Mouse (Mus musculus): Measurements from ENCODE around the gene Grm1.
"Not testable (repeated sequence)": the region's sequence is repeated elsewhere in the genome, so short reads cannot be mapped to it uniquely, and the experiment has no call there.

Grm1 gene

DNA sequence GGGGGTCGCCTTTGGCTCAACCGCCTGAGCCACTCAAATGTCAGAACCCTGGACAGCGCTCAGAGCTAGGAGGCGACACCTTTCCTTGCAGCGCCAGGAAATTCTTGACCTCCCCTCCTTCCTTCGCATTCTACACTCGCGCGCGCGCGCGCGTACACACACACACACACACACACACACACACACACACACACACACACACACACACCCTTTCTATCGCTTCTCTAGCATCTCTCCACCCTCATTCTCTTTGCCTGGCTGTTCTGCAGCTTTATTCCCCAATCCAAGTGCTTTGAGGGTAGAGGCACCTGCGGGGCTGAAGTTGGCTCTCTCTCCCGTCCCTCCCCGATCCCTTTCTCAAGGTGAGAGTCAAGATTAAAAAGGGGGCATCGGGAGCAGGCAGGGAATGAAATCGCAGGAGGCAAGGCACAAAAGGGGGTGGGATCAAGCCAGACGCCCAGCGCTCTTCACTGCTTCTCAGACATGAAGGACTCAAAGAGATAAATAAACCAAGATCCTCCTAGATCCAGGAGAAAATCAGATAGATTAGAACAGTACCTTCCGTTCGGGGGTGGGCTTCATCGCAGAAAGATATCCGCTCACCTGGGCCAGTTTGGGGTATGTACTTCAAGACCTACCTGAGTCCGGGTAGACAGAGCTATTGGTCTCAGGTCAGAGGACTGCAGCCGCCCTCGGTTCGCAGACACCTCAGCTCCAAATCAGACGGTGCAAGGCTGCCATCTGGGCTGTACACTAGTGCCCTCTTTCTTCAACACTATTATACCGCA, at the start of gene Grm1:
Gene Grm1, minus strand, starts transcription at position 746 of the 788 bp plus-strand sequence.
- CTCF ChIA-PET: no interaction called here

DNA sequence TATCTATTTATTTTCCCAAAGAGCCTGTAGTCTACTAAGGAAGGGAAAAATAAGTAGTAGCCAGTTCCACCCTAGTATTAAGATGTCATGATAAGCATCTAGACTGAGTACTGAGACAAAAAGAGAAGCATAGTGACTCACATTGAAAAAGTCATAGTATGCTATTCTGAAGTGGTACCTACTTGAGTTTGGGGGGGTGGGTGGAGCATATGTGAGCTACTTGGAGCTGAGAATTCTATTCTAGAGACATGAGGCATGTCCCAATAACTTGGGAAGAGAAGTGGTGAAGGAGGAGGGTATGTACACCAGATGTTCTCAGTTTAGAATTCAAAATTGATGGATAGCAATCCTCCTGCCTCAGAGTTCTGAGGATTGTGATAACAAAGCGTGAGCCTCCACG, 39.6 kb upstream of the Grm1 start:
- CTCF ChIA-PET: no interaction called here

DNA sequence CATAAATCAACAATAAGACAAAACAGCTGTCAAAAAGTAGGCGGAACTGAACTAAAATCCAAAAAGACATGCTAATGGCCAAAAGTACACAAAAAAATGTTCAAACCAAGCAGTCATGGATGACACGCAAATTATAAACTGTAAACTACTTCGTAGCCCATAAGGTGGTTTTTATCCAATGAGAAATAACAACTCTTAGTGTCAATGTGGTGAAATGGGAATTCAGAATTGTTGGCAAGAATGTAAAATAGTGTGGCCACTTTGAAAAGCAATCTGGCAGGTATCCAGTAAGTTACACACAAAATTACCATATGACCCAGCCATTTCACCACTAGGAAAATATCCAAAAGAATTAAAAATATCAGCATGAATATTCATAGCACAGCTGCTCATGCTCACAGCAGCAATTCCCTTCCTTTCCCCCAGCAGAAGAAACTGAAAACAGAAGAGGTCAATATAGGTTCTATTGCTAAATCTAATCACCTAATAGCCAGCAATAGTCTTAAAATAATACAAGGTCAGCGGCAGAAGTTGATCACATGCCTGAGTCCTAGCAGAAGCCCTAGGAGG, 16.4 kb upstream of the Grm1 start:
- CTCF ChIA-PET: no interaction called here

DNA sequence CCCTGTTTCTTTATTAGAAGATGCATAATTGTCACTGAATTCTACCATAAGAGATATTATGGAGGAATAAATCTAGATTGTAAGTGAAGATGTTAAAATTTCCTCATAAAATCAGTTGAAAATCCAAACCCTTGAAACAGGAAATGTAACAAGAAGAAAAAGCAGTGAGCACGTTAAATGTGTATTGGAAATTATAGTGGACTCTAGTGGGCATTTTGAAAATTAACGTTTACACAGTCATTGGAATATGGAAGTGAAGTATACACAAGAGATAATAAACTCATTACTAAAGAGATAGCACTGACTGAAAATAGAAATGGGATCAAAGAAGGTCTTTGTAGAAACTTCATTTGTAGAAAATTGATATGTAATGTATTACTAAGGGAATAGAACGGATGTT, 4.2 kb upstream of the Grm1 start:
- CTCF ChIA-PET: no interaction called here

DNA sequence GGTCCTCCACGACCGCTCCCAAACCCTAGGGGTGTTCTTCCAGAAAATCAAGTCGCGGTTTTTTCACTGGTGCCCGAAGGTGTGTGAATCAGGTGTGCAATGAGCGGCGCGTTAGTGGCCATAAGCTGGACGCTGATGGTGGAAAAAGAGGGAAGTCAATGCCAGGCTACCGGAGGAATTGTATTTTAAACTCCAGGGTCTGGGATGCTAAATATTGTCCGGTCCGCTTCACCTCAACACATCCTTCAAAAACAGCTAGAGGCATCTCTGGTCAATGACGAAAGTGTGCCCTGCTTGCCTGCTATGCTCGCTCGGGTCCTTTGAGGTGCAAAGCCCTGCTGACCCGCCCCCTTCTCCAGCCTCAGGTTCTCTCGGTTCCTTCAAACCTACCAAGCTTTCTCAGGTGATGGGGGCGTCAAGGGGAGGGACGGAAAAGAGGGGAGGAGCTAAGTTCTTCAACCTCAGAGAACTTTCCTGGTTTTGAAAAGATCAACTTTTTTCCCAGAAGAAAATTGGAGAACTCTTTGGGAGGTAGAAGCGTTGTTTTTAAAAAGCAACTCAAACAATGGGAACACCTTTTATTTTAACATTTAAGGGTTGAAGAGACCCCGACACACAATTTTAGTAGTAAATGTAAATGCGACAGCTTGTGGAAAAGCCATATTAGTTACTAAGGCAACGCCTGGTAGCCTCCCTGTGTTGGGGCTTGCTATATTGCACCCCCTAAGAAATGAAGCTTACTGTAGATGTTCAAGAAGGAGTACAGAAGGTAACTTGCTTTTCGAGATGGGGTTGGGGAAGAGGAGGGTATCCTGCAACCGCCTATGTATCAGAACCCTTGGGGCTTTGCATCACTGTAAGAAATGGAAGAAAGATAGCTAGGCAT, 1.2 kb downstream of the Grm1 start:
- CTCF ChIA-PET: no interaction called here

DNA sequence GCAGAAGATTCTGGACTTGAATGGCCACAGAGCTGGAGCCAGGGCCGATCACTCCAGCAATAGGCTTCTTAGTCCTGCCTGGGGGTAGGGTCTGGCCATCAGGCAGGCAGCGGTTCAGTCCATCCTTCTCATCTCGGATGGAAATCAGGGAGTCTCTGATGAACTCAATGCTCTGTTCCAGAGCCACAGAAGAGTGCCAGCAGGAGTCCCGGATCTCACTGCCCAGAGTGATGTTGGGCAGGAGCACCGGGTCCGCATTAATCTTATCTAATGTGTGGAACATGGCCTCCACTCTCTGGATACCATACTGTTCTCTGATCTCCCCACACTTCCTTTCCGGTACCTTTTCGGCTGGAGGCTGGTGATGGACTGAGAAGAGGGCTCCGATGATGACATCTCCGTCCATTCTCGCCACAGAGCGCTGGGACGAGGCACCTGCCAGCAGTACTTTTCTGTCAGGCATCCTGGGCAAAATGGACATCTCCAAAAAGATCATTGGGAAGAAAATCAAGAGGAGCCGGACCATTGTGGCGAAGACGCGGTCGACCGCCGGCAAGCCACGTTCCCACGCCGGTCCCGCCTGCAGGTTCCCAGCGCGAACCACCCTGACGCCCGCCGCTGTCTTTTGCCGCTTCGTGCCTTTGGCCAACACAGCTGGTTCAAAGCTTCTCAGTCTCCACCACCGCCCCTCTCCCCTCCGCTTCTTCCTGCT, 2.0 kb downstream of the Grm1 start:
- CTCF ChIA-PET: no interaction called here

DNA sequence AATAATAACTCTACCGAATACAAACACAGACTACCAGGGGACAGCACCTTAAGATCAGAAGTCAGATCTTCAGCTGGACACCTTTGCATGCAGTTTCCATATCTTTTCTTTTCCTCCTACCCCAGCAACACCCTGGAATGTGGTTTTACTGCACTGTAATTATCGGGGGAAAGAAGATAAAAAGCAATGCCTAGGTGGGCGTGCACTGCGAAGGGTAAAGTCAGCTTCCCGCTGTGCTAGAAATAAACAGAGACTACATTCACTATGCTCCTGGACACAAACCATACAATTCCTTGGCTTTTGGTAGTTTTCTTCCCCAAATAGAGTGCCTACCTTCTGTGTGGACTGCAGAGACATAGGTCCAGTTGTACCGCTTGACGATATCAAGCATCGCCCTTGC, 2.6 kb downstream of the Grm1 start:
- CTCF ChIA-PET: no interaction called here

DNA sequence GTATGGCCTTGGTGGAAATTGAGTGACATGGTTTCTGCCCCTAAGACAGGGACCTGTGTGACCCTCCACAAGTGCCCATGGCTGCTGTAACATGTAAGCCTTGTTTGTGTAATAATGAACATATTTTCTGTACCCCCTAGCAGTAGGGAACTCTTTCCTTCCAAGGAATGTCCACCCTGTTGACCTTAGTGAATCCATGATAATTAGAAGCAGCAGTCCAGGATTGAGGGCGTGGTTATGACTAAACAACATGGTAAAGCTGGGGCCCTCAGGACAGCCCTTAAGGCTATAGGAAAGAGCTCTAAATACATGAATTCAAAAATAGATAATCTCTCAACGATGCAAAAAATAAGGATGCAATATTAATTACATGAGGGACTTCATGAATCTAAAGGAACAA, 17.0 kb downstream of the Grm1 start:
- CTCF ChIA-PET: no interaction called here

DNA sequence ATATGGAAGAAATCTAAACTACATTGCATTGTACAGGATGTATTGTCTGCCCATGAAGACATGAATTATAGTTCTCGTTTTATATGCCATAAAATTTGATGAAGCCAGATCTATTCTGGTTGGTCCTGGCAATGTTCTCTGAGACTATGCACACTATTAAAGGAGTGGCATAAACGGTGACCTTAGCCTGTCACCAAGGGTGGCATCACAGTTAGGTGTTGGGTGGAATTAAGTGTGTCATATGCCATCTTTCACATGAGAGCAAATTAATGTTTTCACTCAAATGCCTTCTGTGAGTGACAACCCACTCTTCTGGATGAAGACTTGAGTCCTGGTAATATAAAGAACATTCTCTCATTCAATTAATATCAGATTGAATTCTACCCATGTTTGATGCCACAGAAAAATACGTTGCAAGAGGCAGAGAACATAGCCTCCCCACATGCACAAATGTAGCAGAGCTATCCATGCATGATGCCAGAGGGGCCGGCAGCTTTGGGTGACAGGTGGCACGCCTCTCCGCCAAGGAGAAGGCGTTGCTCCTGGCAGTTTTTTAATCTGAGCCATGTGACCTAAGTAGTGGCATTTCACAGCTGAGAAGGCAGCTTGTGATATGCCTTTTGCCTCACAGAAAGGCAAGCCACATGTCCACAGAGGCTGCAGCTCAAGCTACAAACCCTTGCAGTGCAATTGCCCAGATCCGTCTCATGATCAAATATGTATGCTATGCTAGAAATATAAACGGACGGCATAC, 20.7 kb downstream of the Grm1 start:
- CTCF ChIA-PET: no interaction called here

DNA sequence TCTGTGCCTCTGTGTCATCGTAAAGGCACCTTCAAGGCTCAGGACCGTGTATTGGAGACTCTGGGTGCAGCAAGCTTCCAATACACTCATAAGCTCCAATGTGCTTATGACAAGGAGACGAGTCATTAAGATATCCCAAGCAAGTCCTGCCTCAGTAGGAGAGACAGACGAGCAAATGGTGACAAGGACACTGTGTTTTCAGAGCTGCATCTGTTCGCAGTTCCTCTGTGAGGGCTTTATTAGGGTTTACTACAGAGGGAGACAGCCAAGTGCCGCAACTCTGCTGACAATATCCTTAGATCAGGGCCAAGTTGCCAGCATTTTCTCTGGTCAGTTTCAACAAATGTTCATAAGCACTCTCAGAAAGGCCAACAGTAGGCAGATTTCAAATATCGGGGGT, 32.8 kb downstream of the Grm1 start:
- CTCF ChIA-PET: no interaction called here

DNA sequence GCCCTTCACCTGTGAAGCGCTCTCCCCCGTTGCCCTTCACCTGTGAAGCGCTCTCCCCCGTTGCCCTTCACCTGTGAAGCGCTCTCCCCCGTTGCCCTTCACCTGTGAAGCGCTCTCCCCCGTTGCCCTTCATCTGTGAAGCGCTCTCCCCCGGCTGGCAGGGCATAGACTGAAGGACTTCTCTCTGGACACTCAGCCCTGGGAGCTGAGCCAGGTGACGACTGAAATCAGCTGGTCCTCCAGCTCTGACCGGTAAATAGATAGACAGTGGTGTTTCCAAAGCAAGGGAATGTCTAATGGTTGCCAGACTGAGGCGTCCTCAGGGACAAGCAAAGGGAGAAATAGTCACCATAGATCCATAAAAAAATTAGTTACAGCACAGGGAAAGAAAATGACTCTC, 36.7 kb downstream of the Grm1 start:
- CTCF ChIA-PET: not testable (repeated sequence)

DNA sequence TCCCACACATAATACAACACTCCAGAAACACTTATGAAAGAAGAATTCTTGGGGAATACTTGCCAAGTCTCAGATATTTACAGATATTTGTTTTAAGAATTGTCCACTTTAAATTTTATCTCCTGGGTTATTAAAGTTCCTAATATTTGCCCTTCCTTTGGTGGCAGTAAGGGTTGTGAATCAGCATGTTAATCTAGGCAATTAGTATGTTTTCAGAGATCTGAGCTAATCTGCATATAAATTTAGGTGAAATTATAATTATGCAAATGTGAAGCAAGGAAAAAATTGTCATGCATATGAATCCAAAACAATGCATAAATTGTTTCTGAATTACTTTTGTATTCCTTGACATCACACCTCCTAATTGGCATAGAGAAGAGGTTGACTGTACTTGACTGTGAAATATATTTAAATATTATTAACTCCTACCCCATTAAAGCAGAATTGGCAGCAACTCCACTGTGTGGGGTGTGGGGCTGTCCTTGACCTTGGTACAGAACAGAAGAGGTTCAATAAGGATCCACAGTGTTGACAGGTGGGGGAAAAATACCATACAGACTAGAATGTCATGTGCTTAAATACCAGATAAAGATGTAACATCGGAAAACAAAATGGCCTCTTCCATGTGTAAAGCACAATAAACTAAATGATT, 37.6 kb downstream of the Grm1 start:
- CTCF ChIA-PET: no interaction called here

DNA sequence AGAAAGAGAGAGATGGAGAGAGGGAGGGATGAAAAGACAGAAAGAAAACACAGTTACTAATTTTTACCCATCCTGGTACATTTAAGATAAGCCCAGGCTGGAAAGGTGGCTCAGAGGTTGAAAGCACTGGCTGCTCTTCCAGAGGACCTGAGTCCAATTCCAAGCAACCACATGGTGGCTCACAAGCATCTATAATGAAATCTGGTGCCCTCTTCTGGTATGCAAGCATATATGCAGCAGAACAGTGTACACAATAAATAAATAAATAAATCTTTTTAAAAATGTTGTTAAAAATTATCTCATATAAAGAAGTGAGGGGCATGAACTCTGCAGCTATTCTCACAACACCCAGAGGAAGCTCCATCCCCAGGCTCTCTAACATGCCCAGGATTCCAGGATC, 42.8 kb downstream of the Grm1 start:
- CTCF ChIA-PET: no interaction called here

DNA sequence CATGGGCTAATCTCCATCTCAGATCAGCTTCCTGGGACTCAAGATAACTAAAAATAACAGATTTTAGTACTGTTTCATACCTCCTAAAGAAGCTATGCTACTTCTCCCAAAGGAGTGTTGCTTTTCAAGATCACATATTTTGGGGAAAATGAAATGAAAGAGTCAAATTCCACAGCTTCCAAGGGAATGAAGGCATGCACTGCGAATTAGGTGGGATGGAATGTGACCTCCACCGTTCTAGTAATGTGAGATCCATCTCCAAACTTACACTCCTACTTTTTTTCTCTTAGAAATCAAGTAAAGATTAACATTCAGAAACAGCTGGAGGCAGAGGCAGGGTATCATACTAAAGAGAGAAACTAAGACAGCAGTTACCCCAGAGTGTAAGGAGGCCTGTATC, 49.9 kb downstream of the Grm1 start:
- CTCF ChIA-PET: no interaction called here

DNA sequence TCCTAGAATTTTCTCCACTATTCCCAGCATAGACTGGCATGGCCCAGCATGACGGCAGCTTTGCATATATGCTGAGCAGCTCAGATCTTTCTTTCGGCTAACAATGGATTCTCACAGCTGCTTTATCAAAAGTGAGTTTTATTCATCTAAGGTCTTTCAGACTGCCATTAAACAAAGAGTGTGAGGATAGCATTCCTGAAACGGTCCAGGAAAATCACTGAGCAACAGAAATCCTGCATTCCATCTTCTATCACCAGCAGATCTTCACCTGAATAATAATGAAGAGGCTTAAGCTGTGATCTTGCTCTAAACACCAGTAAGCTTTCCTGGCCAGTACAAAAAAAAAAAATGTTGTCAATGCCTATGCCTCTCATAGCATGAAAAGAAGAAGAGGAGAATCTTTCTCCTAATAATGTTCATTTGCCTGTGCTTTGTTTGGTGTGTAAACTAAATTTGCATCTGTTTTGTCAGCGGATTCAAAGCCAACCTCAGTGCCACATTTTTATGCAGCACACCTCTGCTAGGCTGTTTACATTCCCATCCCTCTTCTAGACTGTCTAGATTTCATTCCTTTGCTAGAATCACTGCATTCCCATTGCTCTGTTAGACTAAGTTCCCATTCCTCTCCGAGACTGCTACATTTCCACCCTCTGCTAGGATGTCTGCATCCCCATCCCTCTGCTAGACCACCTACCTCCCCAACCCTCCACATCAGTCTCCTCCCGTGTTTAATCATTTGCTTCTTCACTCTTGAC, 56.2 kb downstream of the Grm1 start:
- CTCF ChIA-PET: interaction anchor here (0.6 kb wide), 1 partner anchor 319 kb away, joined by 3 read pairs; no protein-coding TSS in a partner anchor

DNA sequence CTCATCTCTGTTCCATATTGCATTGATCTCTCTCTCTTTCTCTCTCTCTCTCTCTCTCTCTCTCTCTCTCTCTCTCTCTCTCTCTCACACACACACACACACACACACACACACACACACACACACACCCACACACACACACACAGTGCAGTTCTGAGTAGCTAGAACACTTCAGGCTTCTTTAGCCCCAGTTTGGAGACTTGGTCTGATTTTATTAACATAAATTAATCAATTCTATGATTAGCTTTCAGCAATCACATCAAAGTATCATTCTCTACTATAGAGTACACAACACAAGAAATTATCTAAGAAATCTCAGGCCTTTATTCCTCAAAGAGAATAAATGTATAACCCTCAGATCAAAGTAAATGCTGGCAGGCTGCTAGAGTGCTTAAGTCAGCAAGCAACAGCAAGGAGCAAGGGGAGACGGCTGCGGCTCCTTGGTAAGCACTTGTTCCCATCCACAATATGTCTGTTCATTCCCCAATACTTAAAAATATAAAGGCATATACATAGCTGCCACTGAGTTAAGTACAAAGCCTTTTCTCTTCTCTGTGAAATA, 63.1 kb downstream of the Grm1 start:
- CTCF ChIA-PET: no interaction called here

DNA sequence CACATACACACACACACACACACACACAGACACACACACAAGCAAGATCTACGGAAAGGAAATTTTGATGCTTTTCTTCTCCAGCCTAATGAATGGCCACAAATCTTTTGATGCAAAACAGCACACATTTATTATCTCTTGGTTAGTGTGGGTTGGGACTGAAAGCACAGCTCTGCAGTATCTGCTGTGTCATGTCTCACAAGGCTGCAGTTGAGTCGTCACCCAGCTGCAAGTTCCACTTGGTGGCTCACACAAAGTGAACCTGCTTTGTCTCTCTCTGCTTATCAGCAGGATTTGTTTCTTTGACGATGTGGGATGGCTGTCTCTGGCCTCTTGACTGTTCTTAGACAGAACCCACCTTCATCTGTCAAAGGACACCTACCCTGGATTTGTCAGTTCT, 68.5 kb downstream of the Grm1 start:
- CTCF ChIA-PET: no interaction called here

DNA sequence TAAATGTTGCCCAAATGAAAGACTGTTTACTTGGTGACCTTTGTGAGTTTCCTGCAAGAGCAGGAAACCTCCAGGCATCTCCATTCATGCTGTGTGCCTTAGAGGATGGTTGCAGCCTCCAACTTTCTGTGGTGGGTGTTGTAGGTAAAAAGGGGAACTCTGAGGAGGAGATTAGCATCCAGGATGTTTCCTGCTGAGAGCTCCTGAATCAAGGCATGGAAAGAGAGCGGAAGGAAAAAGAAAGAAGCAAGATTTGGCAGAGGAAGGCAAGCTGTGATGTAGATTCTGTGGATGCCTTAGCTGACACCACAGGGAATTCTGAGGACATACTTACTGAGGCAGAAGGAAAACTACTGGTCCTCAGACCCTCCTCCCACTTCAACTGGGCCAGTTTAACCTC, 85.4 kb downstream of the Grm1 start:
- CTCF ChIA-PET: no interaction called here

DNA sequence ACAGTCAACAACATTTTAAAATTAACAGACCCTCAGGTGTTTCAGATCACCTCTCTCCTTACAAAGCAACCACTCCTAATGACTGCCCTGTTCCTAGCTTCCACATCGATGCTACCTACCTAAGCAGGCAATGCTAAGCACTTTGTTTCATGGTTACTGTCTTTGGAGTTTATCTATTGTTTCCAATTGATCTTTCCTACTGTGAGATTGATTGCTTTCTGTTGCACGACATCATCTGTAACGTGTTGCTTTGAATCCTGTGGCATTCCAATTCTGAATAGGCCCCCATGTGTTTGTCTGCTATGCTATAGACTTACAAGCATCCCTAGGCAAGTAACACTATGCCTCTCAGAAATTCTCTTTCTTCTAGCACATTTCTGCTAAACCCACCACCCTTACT, 90.4 kb downstream of the Grm1 start:
- CTCF ChIA-PET: no interaction called here

DNA sequence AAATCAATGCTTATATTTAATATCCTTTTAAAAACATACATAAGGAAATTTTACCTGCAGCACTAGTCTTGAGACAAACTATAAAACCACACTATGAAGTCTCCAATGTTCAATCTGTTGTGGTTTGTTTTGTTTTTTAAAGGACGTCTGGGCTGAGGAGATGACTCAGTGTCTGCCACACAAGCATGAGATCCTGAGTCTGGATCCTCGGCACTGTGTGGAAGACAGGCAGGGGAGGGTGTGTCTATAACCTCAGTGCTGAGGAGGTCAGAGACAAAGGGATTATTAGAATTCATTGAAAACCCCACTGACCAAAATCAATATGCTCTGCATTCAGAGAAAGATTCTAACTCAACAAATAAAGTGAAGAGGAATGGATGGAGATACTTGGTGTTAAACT, 110.8 kb downstream of the Grm1 start:
- CTCF ChIA-PET: no interaction called here
